Comparison of ENCODE assay signal across 8 mouse cellular contexts in the genomic region with DNA sequence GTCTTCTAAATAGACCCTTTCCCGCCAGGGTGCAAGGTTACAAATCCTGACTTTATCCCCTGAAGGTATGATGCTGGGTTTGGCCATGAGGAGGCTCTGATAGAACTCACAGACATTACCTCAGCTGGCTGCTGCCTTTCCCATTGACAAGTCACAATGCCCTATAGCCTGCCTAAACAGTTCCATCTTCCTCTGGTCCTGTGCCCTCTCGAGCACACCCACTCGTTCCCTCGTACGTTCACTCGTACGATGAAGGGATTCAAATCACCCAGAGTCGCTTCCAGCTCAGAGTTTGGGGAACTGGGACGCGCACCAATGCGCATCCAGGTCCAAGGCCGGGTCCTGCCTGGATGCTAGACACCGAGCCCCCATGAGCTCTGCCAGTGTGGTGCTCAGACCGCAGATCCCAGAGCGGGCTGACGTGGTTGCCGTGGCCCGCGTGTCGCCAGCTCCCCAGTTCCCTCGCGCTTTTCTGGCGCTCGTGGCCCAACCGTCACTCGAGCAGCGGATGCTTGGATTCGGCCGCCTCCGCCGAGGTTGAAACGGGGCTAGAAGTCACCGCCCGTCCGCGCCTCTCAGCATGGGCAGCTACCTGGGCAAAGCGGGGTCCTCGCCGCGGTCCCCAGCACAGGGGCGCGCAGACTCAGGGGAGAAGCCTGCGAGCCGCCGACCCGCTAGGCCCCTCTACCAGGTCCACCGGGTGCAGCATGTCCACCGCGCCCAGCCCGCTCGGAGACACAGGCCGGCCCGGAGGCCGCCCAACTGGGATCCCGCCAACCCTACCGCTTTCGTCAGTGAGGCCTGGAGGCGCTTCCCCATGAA. TPM values are rescaled to one million over a fixed set of nuclear protein-coding genes. Genes with fewer than 3 reads are reported as not detected.
DNase-seq lines count a peak whose midpoint lies in the region; ATAC-seq and TF ChIP-seq lines count a peak whose summit lies in the region.

Pom121l2 (plus strand) TSS at position 214 of the 822 bp plus-strand sequence.

- H3K36me3 ChIP-seq in hindbrain, embryonic 16.5 days (ENCODE audit: control insufficient read depth, insufficient read depth, low read length): no peaks in the 10 kb centered on the region
- H3K36me3 ChIP-seq in neural tube, embryonic 15.5 days: no peaks in the 10 kb centered on the region

- WGBS in hindbrain, embryonic 16.5 days: under 1% methylated on average over 55 of the region's 58 CpGs
- WGBS in lung, adult 2 months: 2% methylated on average over 58 of the region's 58 CpGs
- under 1% methylated on average over 58 of the region's 58 CpGs for WGBS in neural tube, embryonic 15.5 days

- TF ChIP-seq POLR2A in lung, adult 2 months (IDR thresholded peaks at IDR 0.05; ENCODE audit: borderline replicate concordance, extremely low read depth, low read depth, low read length): no peak

- peaks cover 43% of the 10 kb centered on the region for H3K27me3 ChIP-seq in hindbrain, embryonic 16.5 days (replicated peaks; ENCODE audit: control insufficient read depth, insufficient read depth, low read length)
- peaks cover 69% of the 10 kb centered on the region for H3K27me3 ChIP-seq in neural tube, embryonic 15.5 days (replicated peaks)

- H3K9ac ChIP-seq in hindbrain, embryonic 16.5 days (ENCODE audit: low read depth, low read length): peak within 1 kb of the TSS; percentile 78
- H3K9ac ChIP-seq in neural tube, embryonic 15.5 days (replicated peaks): peak within 1 kb of the TSS; percentile 62

- no peaks in the 10 kb centered on the region for H3K9me3 ChIP-seq in hindbrain, embryonic 16.5 days (ENCODE audit: control insufficient read depth, low read length)
- no peaks in the 10 kb centered on the region for H3K9me3 ChIP-seq in neural tube, embryonic 15.5 days (replicated peaks)

- peak; percentile 11 to 16 for DNase-seq in thymus, postnatal 36 days
- DNase-seq in thymus, postnatal 25 days: no peak
- DNase-seq in cerebellum, postnatal 14 days: peak; percentile 55 to 62
- DNase-seq in gastrocnemius, postnatal 10 days: peak; percentile 69
- no peak for DNase-seq in lung, adult 2 months

- no peak within 1 kb of the TSS for H3K27ac ChIP-seq in hindbrain, embryonic 16.5 days (ENCODE audit: low read depth, low read length)
- no peak within 1 kb of the TSS for H3K27ac ChIP-seq in neural tube, embryonic 15.5 days (replicated peaks)

- peaks cover 4% of the 10 kb centered on the region; the same call in 1 of the 2 replicates for H3K4me1 ChIP-seq in hindbrain, embryonic 16.5 days (ENCODE audit: control insufficient read depth, insufficient read depth, low read depth, low read length)
- H3K4me1 ChIP-seq in lung, adult 2 months (ENCODE audit: control insufficient read depth, insufficient read depth, low read length): no peaks in the 10 kb centered on the region
- H3K4me1 ChIP-seq in neural tube, embryonic 15.5 days: peaks cover 13% of the 10 kb centered on the region

- H3K4me3 ChIP-seq in hindbrain, embryonic 16.5 days (ENCODE audit: low read length): peak within 1 kb of the TSS; percentile 62
- H3K4me3 ChIP-seq in lung, adult 2 months (replicated peaks; ENCODE audit: extremely low read depth, low read depth, low read length): peak within 1 kb of the TSS; percentile 31
- peak within 1 kb of the TSS; percentile 54 for H3K4me3 ChIP-seq in neural tube, embryonic 15.5 days (replicated peaks)

- H3K4me2 ChIP-seq in hindbrain, embryonic 16.5 days (ENCODE audit: low read length): peak within 1 kb of the TSS; percentile 98
- peak within 1 kb of the TSS; percentile 97 for H3K4me2 ChIP-seq in neural tube, embryonic 15.5 days

- peak; percentile 67 for ATAC-seq in hindbrain, embryonic 16.5 days
- ATAC-seq in neural tube, embryonic 15.5 days (ENCODE audit: low FRiP score): peak; percentile 62; the same call in 1 of the 2 replicates
- no peak for ATAC-seq in erythroid progenitor cell, adult 5-6 weeks (replicated peaks; ENCODE audit: low FRiP score, poor library complexity, severe bottlenecking)

- TF ChIP-seq CTCF in lung, adult 2 months (IDR thresholded peaks at IDR 0.05; ENCODE audit: insufficient read depth, low read length): no peak

RNA-seq across cellular contexts. Expression of gene Pom121l2, which starts in this region (rescaled TPM):
- not detected for total RNA-seq in gastrocnemius, postnatal 10 days (2021)
- not detected in 2 replicates for polyA plus RNA-seq in hindbrain, embryonic 16.5 days (2015; fragmentation: Nextera tagmentation; extraction: Ambion mirVana)
- polyA plus RNA-seq in lung, adult 2 months (2012; rRNA removed): not detected in 2 replicates
- polyA plus RNA-seq in neural tube, embryonic 15.5 days (2015; fragmentation: Nextera tagmentation; extraction: Ambion mirVana): 0.11 TPM in 1 of 2 replicates, not detected in the other
- total RNA-seq in erythroid progenitor cell, adult 5-6 weeks (2015; ENCODE audit: low replicate concordance): not detected in 2 replicates
- total RNA-seq in erythroid progenitor cell, adult 5-6 weeks (2017; ENCODE audit: low replicate concordance): not detected in 2 replicates

Comparison
In these comparisons a context has a peak if more than half of its experiments do, and no peak if none do; other contexts are left out.
1. DNase-seq: peak in thymus, postnatal 36 days (2 of 2) and cerebellum, postnatal 14 days (2 of 2); none in thymus, postnatal 25 days (single experiment) and lung, adult 2 months (single experiment).
2. Peak in DNase-seq in gastrocnemius, postnatal 10 days; RNA of the gene not detected or under 1 TPM.
3. Peak in ATAC-seq, H3K4me3 ChIP-seq, H3K9ac ChIP-seq and H3K4me2 ChIP-seq in hindbrain, embryonic 16.5 days; RNA of the gene not detected or under 1 TPM.
4. Peak in ATAC-seq, H3K4me3 ChIP-seq, H3K9ac ChIP-seq and H3K4me2 ChIP-seq in neural tube, embryonic 15.5 days; RNA of the gene not detected or under 1 TPM.
5. Peak in every context shown above with its lines, with median percentiles within 50 percentile points of each other: H3K4me3 ChIP-seq.